In the genomic region with DNA sequence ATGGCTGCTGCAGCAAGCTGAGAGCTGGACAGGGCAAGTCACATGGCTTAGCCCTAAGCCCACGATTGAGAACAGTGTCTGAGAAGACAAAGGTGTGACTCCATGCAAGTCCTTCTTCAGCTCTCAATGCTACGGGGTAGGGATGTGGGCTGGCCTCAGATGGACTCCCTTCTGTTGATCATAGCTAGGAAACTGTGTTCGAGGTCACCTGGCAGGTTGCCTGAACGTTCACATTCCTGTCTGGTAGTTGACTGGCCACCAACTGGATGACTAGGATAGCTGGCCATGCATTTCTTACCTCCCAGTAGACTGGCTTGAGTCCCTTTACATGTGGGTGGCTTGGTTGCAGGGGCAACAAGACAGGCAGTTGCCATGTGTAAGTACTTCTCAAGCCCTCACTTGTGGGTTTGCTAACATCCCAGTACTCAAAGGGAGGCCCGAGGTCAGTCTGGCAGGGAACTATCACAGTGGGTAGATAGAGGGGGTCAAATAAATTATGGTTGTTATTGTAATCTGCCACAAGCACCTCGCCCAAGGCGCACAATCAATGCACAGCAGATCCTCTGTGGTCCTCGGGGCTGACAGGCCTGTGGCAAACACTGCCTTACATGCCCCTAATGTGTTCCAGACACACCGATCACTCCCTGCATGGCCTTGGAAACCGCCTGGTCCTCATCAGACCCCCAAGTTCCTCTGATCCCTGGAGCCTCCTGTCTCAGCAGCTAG, we compare ENCODE assay signal across 13 mouse cellular contexts.
A peak's percentile ranks its signal among the peaks of the same experiment; 100 is the strongest.
DNase-seq lines count a peak whose midpoint lies in the region; ATAC-seq and TF ChIP-seq lines count a peak whose summit lies in the region.
"Had no signal": no experiment of that assay in that cellular context is flagged by ENCODE, and none has a peak within 500 bp of the region (broad histone marks: within the 10 kb centered on the region; RNA-seq: fewer than 3 reads in every experiment).

No protein-coding gene starts in this region.

- peaks cover 23% of the 10 kb centered on the region for H3K4me1 ChIP-seq in hindbrain, embryonic 10.5 days (replicated peaks)
- H3K4me1 ChIP-seq in hindbrain, embryonic 12.5 days, result peaks cover 15% of the 10 kb centered on the region; the same call in 1 of the 2 replicates
- H3K4me1 ChIP-seq in embryonic facial prominence, embryonic 12.5 days, result peaks cover 43% of the 10 kb centered on the region
- no peaks in the 10 kb centered on the region for H3K4me1 ChIP-seq in stomach, postnatal 0 days (replicated peaks; ENCODE audit: control insufficient read depth, insufficient read depth)

- no peaks in the 10 kb centered on the region for H3K9me3 ChIP-seq in hindbrain, embryonic 10.5 days
- H3K9me3 ChIP-seq in hindbrain, embryonic 12.5 days (replicated peaks), result no peaks in the 10 kb centered on the region
- no peaks in the 10 kb centered on the region for H3K9me3 ChIP-seq in embryonic facial prominence, embryonic 12.5 days
- H3K9me3 ChIP-seq in stomach, postnatal 0 days (ENCODE audit: control insufficient read depth, low read length), result no peaks in the 10 kb centered on the region
- H3K9me3 ChIP-seq: heart, embryonic 10.5 days had no signal

- H3K36me3 ChIP-seq in hindbrain, embryonic 10.5 days, result no peaks in the 10 kb centered on the region
- no peaks in the 10 kb centered on the region for H3K36me3 ChIP-seq in hindbrain, embryonic 12.5 days
- no peaks in the 10 kb centered on the region for H3K36me3 ChIP-seq in embryonic facial prominence, embryonic 12.5 days
- no peaks in the 10 kb centered on the region for H3K36me3 ChIP-seq in stomach, postnatal 0 days (ENCODE audit: control insufficient read depth, insufficient read depth, low read length)
- H3K36me3 ChIP-seq: heart, embryonic 10.5 days had no signal

- WGBS in hindbrain, embryonic 10.5 days, result 63% methylated on average over 10 of the region's 10 CpGs
- 70% methylated on average over 10 of the region's 10 CpGs for WGBS in hindbrain, embryonic 12.5 days
- 40% methylated on average over 10 of the region's 10 CpGs for WGBS in embryonic facial prominence, embryonic 12.5 days
- WGBS in stomach, postnatal 0 days, result 66% methylated on average over 10 of the region's 10 CpGs

- no peak overlapping the region for H3K27ac ChIP-seq in hindbrain, embryonic 10.5 days
- H3K27ac ChIP-seq in hindbrain, embryonic 12.5 days, result no peak overlapping the region
- H3K27ac ChIP-seq in embryonic facial prominence, embryonic 12.5 days, result peak overlapping the region; percentile 82
- no peak overlapping the region for H3K27ac ChIP-seq in stomach, postnatal 0 days (replicated peaks)
- H3K27ac ChIP-seq: heart, embryonic 10.5 days; hindbrain, embryonic 14.5 days; liver, embryonic 14.5 days; macrophage had no signal

- H3K27me3 ChIP-seq in hindbrain, embryonic 10.5 days (ENCODE audit: insufficient read depth, poor library complexity, severe bottlenecking), result peaks cover 54% of the 10 kb centered on the region
- H3K27me3 ChIP-seq in hindbrain, embryonic 12.5 days, result peaks cover 15% of the 10 kb centered on the region
- no peaks in the 10 kb centered on the region; the same call in 1 of the 2 replicates for H3K27me3 ChIP-seq in embryonic facial prominence, embryonic 12.5 days
- no peaks in the 10 kb centered on the region for H3K27me3 ChIP-seq in stomach, postnatal 0 days (ENCODE audit: control insufficient read depth, insufficient read depth, low read length)

- no peak for TF ChIP-seq EP300 in stomach, postnatal 0 days (optimal IDR thresholded peaks at IDR 0.05)

- DNase-seq in hindbrain, embryonic 10.5 days (ENCODE audit: low spot score), result peak; percentile 38
- DNase-seq in adipocyte (ENCODE audit: low spot score), result peak; percentile 13
- peak; percentile 31 for DNase-seq in kidney, postnatal 14 days
- no peak for DNase-seq in yolk sac, embryonic 10.5 days (ENCODE audit: low spot score)
- no peak for DNase-seq in stomach, postnatal 0 days (ENCODE audit: low spot score)
- DNase-seq: cerebellum, adult 8-10 months had no signal

- H3K4me3 ChIP-seq in hindbrain, embryonic 10.5 days, result no peak overlapping the region
- H3K4me3 ChIP-seq in hindbrain, embryonic 12.5 days, result no peak overlapping the region
- H3K4me3 ChIP-seq in embryonic facial prominence, embryonic 12.5 days, result no peak overlapping the region
- H3K4me3 ChIP-seq in stomach, postnatal 0 days (ENCODE audit: low read depth, low read length), result no peak overlapping the region
- H3K4me3 ChIP-seq: heart, embryonic 10.5 days had no signal

- no peak for TF ChIP-seq CTCF in stomach, postnatal 0 days (IDR thresholded peaks at IDR 0.05; ENCODE audit: low read depth)

- H3K9ac ChIP-seq in hindbrain, embryonic 12.5 days, result no peak overlapping the region
- H3K9ac ChIP-seq in embryonic facial prominence, embryonic 12.5 days, result no peak overlapping the region
- no peak overlapping the region for H3K9ac ChIP-seq in stomach, postnatal 0 days (ENCODE audit: low read length)
- H3K9ac ChIP-seq: hindbrain, embryonic 14.5 days; liver, embryonic 14.5 days had no signal

- no peak for ATAC-seq in hindbrain, embryonic 12.5 days (ENCODE audit: low FRiP score)
- ATAC-seq in embryonic facial prominence, embryonic 12.5 days (ENCODE audit: insufficient number of reproducible peaks, insufficient read depth, low FRiP score, low TSS enrichment), result peak; percentile 74
- ATAC-seq in stomach, postnatal 0 days (ENCODE audit: low FRiP score, low TSS enrichment), result no peak
- no peak for ATAC-seq in inflammation-experienced regulatory T-cells, adult 6 months

- no peak overlapping the region for H3K4me2 ChIP-seq in hindbrain, embryonic 12.5 days (replicated peaks)
- H3K4me2 ChIP-seq in embryonic facial prominence, embryonic 12.5 days (replicated peaks), result no peak overlapping the region
- no peak overlapping the region for H3K4me2 ChIP-seq in stomach, postnatal 0 days (replicated peaks; ENCODE audit: low read depth)
- H3K4me2 ChIP-seq: hindbrain, embryonic 14.5 days had no signal

Comparison
In these comparisons a context has a peak if more than half of its experiments do, and no peak if none do; other contexts are left out.
1. DNase-seq: peak in hindbrain, embryonic 10.5 days (single experiment), adipocyte (single experiment) and kidney, postnatal 14 days (single experiment); none in yolk sac, embryonic 10.5 days (single experiment) and stomach, postnatal 0 days (single experiment).